Mouse (Mus musculus): ENCODE results near the gene Arntl2. TPM values are rescaled to one million over a fixed set of nuclear protein-coding genes. Genes with fewer than 3 reads are reported as not detected.

Gene Arntl2
- total and polyA plus RNA-seq, 2 experiments from 2014 or later, result 2.5 to 4.5 TPM

- peak; percentile 14 for DNase-seq (ENCODE audit: low spot score)
- no peaks in the 10 kb centered on the region for H3K27me3 ChIP-seq (ENCODE audit: insufficient read depth, low read length)
- no peaks in the 10 kb centered on the region for H3K36me3 ChIP-seq (ENCODE audit: insufficient read depth, low read length)
- ATAC-seq (ENCODE audit: low FRiP score), result peak; percentile 73; the same call in 1 of the 2 replicates
- no peak for TF ChIP-seq CTCF (IDR thresholded peaks at IDR 0.05)
- no peak overlapping the region for H3K27ac ChIP-seq (ENCODE audit: low read depth, low read length)
- H3K4me3 ChIP-seq (ENCODE audit: low read depth, low read length), result no peak overlapping the region
- H3K4me1 ChIP-seq (ENCODE audit: insufficient read depth, low read length), result peaks cover 2% of the 10 kb centered on the region; the same call in 1 of the 2 replicates
- H3K9me3 ChIP-seq (ENCODE audit: low read length), result no peaks in the 10 kb centered on the region
- no peak overlapping the region for H3K4me2 ChIP-seq (ENCODE audit: low read depth, low read length, poor library complexity, severe bottlenecking)
- H3K9ac ChIP-seq (replicated peaks; ENCODE audit: low read length, poor library complexity, severe bottlenecking), result no peak overlapping the region
- WGBS, result 31% methylated on average over 1 of the region's 1 CpGs
Measured at GRCm38 (mm10) chr6:146752612-146753011, 43.2 kb upstream of the Arntl2 start.

GRCm38 (mm10) chr6:146753560-146754160 lies 42.2 kb upstream of the Arntl2 start:
- H3K4me2 ChIP-seq (ENCODE audit: low read depth, low read length, poor library complexity, severe bottlenecking), result no peak overlapping the region
- no peaks in the 10 kb centered on the region for H3K36me3 ChIP-seq (ENCODE audit: insufficient read depth, low read length)
- no peak for DNase-seq (ENCODE audit: low spot score)
- no peak for ATAC-seq (ENCODE audit: low FRiP score)
- no peaks in the 10 kb centered on the region for H3K27me3 ChIP-seq (ENCODE audit: insufficient read depth, low read length)
- no peak overlapping the region for H3K9ac ChIP-seq (replicated peaks; ENCODE audit: low read length, poor library complexity, severe bottlenecking)
- H3K4me3 ChIP-seq (ENCODE audit: low read depth, low read length), result no peak overlapping the region
- no peaks in the 10 kb centered on the region for H3K9me3 ChIP-seq (ENCODE audit: low read length)
- TF ChIP-seq CTCF (IDR thresholded peaks at IDR 0.05), result no peak
- peaks cover 2% of the 10 kb centered on the region; the same call in 1 of the 2 replicates for H3K4me1 ChIP-seq (ENCODE audit: insufficient read depth, low read length)
- no peak overlapping the region for H3K27ac ChIP-seq (ENCODE audit: low read depth, low read length)
- WGBS, result 75% methylated on average over 2 of the region's 2 CpGs

GRCm38 (mm10) chr6:146755136-146755535 lies 40.7 kb upstream of the Arntl2 start:
- H3K4me3 ChIP-seq (ENCODE audit: low read depth, low read length), result no peak overlapping the region
- DNase-seq (ENCODE audit: low spot score), result no peak
- H3K9me3 ChIP-seq (ENCODE audit: low read length), result no peaks in the 10 kb centered on the region
- peaks cover 2% of the 10 kb centered on the region; the same call in 1 of the 2 replicates for H3K4me1 ChIP-seq (ENCODE audit: insufficient read depth, low read length)
- H3K36me3 ChIP-seq (ENCODE audit: insufficient read depth, low read length), result peaks cover 2% of the 10 kb centered on the region; the same call in 1 of the 2 replicates
- no peaks in the 10 kb centered on the region for H3K27me3 ChIP-seq (ENCODE audit: insufficient read depth, low read length)
- 96% methylated on average over 2 of the region's 2 CpGs for WGBS
- no peak for TF ChIP-seq CTCF (IDR thresholded peaks at IDR 0.05)
- H3K9ac ChIP-seq (replicated peaks; ENCODE audit: low read length, poor library complexity, severe bottlenecking), result no peak overlapping the region
- no peak for ATAC-seq (ENCODE audit: low FRiP score)
- H3K27ac ChIP-seq (ENCODE audit: low read depth, low read length), result no peak overlapping the region
- no peak overlapping the region for H3K4me2 ChIP-seq (ENCODE audit: low read depth, low read length, poor library complexity, severe bottlenecking)

DNA sequence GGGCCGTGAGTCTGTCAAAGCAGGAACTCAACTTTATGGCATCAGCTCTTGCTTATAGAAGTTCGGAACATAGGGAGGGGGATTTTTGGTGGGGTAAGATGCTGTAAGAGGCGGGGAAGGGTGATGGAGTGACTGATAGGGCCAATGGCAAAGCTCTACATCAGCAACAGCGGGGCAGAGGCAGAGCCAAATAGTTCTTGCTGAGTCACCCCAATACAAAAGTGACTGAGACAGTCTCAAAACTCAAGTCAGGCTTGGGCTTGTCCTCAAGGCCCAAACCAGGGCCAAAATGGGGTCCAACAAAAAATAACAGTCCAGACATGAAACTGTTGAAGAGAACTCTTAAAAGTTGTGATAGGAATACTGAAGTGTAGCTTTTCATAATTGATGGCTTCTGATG lies 40.2 kb upstream of the Arntl2 start:
- H3K9ac ChIP-seq (replicated peaks; ENCODE audit: low read length, poor library complexity, severe bottlenecking), result no peak overlapping the region
- H3K36me3 ChIP-seq (ENCODE audit: insufficient read depth, low read length), result peaks cover 4% of the 10 kb centered on the region; the same call in 1 of the 2 replicates
- no peaks in the 10 kb centered on the region for H3K27me3 ChIP-seq (ENCODE audit: insufficient read depth, low read length)
- H3K27ac ChIP-seq (ENCODE audit: low read depth, low read length), result no peak overlapping the region
- no peaks in the 10 kb centered on the region for H3K9me3 ChIP-seq (ENCODE audit: low read length)
- no peak for DNase-seq (ENCODE audit: low spot score)
- H3K4me1 ChIP-seq (ENCODE audit: insufficient read depth, low read length), result peaks cover 2% of the 10 kb centered on the region; the same call in 1 of the 2 replicates
- no peak for TF ChIP-seq CTCF (IDR thresholded peaks at IDR 0.05)
- WGBS, result 98% methylated on average over 4 of the region's 4 CpGs
- ATAC-seq (ENCODE audit: low FRiP score), result no peak
- no peak overlapping the region for H3K4me2 ChIP-seq (ENCODE audit: low read depth, low read length, poor library complexity, severe bottlenecking)
- H3K4me3 ChIP-seq (ENCODE audit: low read depth, low read length), result no peak overlapping the region

DNA sequence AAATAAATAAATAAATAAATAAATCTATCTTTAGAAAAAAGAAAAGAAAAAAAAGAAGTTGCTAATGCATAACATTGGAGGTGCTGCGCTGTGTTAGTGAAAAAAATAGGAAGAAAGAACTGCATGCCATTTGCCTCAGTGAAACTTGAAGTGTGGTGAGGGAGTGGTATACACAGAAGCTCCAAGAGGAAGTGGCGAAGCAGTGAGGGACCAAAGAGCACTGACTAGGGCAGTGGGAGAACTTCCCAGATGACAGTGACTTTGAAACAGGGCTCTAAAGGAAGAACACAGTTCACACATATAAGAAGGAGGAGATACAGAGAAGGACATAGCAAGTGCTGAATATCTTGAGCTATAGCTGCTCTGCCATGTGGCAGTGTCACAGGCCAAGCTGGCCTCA lies 36.8 kb upstream of the Arntl2 start:
- Histone ChIP-seq H3K27me3 (ENCODE audit: insufficient read depth, low read length) (no peaks in the 10 kb centered on the region), H3K4me2 (ENCODE audit: low read depth, low read length, poor library complexity, severe bottlenecking) (no peak overlapping the region), H3K27ac (ENCODE audit: low read depth, low read length) (no peak overlapping the region), H3K4me1 (ENCODE audit: insufficient read depth, low read length) (no peaks in the 10 kb centered on the region; the same call in 1 of the 2 replicates), H3K36me3 (ENCODE audit: insufficient read depth, low read length) (peaks cover 7% of the 10 kb centered on the region; the same call in 1 of the 2 replicates), H3K9me3 (ENCODE audit: low read length) (no peaks in the 10 kb centered on the region), H3K9ac (replicated peaks; ENCODE audit: low read length, poor library complexity, severe bottlenecking) (no peak overlapping the region), H3K4me3 (ENCODE audit: low read depth, low read length) (no peak overlapping the region)
- WGBS, result 98% methylated on average over 2 of the region's 2 CpGs
- DNase-seq (ENCODE audit: low spot score) (no peak), ATAC-seq (ENCODE audit: low FRiP score) (no peak)
- no peak for TF ChIP-seq CTCF (IDR thresholded peaks at IDR 0.05)

- H3K4me1 ChIP-seq (ENCODE audit: insufficient read depth, low read length), result no peaks in the 10 kb centered on the region
- no peak overlapping the region for H3K9ac ChIP-seq (replicated peaks; ENCODE audit: low read length, poor library complexity, severe bottlenecking)
- no peak overlapping the region for H3K4me3 ChIP-seq (ENCODE audit: low read depth, low read length)
- no peak overlapping the region for H3K4me2 ChIP-seq (ENCODE audit: low read depth, low read length, poor library complexity, severe bottlenecking)
- H3K27me3 ChIP-seq (ENCODE audit: insufficient read depth, low read length), result no peaks in the 10 kb centered on the region
- DNase-seq (ENCODE audit: low spot score) (no peak), ATAC-seq (ENCODE audit: low FRiP score) (no peak)
- WGBS, result 99% methylated on average over 2 of the region's 2 CpGs
- H3K9me3 ChIP-seq (ENCODE audit: low read length), result no peaks in the 10 kb centered on the region
- peaks cover 7% of the 10 kb centered on the region; the same call in 1 of the 2 replicates for H3K36me3 ChIP-seq (ENCODE audit: insufficient read depth, low read length)
- H3K27ac ChIP-seq (ENCODE audit: low read depth, low read length), result no peak overlapping the region
- no peak for TF ChIP-seq CTCF (IDR thresholded peaks at IDR 0.05)
Measured at GRCm38 (mm10) chr6:146760022-146760421, 35.8 kb upstream of the Arntl2 start.
